Mouse (Mus musculus): ENCODE measurements at regions not wholly inside any gene's neighbourhood (a gene's known extent, or its start where the extent isn't known, plus 50 kb on each side); places are given as distances from the start of the nearest gene placed in this dataset.

DNA sequence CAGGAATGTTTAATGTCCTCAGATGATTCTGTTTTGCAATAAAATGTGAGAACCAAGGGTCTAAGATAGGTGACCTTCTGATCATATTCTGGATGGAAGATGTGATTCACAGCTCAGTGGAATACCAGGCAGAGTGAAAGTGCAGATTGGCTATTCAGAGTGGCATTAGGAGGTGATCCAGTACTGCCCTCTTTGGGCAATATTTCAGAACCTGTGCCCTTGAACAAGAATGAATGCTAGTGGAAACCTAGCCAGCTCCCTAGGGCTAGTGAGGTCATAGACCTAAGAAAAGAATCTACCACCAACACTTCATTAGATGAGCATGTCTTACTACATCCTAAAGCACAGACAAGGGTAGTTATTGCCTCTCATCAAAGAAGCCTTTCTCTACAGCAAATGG is 372.7 kb upstream of the Trib2 start:
- DNase-seq (ENCODE audit: low spot score), result no peak

GRCm38 (mm10) chr12:16185976-16186515 is 369.3 kb upstream of the Trib2 start:
- DNase-seq (ENCODE audit: low spot score), result no peak

DNA sequence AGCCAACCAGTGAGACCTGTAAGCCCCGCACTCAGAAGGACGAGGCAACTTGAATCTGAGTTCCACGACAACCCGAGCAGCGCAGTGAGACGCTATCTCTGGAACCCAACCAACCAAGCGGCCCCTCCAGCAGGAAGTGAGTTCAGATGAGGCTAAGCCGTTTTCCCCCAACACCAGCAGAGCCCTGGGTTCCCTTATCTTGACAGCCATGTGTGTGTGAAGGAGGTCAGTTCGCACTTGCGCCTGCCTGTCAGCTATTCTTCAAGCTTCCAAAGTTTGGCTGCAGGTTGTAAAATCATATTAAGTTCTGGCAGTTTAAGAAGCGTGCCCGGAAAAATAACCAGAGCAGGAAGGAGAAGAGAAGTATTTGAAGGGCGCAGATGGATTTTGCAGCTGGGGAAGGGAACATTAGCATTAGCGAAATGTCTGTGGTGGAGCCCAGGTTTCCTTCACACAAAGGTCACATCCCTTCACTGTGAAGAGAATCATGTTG is 368.8 kb upstream of the Trib2 start:
- DNase-seq (ENCODE audit: low spot score), result peak; percentile 25

DNA sequence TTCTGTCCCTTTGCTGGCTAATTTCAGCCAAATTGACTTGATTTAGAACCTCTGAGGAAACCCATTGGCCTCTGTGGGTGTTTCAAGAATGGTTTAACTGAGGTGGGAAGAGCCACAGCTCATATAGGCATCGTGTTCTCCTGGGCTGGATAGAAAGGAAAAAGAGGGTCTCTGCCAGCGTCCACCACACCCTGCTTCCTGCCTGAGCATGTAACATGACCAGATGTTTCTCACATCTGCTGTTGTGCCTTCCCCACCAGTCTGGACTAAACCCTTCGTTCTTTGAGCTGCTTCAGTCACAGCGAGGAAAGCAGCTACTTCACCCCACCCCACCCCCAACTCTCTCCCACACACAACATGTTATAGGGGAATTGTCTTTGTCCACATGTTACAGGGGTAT is 366.3 kb upstream of the Trib2 start:
- DNase-seq (ENCODE audit: low spot score), result no peak

DNA sequence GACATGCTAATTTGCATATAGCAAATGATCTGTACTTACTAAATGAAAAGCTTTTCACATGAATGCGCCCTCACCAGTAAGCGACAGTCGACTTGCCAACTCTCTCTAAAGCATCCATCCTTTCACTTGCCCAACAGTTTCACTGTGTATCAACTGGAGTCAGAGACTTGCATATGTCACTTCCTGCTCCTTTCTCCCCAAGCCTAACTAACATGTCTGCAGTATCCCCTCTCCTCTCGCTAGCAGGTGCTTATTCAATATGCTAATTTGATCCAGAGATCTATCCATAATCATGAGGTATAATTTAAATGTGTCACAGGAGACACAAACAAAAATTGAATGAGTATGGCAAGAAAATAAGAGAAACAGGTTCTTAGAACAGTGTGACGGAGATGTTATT is 364.9 kb upstream of the Trib2 start:
- no peak for DNase-seq (ENCODE audit: low spot score)

- DNase-seq (ENCODE audit: low spot score), result no peak
These were observed 363.2 kb upstream of the Trib2 start for GRCm38 (mm10) chr12:16179897-16180296.

GRCm38 (mm10) chr12:16176326-16176725 is 359.6 kb upstream of the Trib2 start:
- no peak for DNase-seq (ENCODE audit: low spot score)

GRCm38 (mm10) chr12:16172176-16172575 is 355.5 kb upstream of the Trib2 start:
- no peak for DNase-seq (ENCODE audit: low spot score)

DNA sequence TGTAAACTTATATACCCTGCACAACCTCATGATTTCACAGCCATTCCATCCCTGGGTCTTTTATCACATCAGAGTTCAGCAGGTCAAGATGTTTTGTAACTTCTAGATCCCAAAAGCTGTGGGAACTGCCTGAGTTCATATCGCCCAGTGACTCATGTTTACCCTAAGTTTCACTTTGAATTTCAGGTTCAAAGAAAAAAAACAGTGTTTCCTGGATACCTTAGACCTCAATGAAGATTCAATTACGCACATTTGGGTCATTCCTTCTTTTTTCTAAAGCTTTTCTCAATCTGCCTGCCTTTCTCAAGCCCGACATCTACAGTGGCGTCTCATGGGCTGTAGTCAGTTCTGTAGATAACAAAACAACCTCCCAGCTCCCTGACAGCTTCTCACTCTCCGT is 354.9 kb upstream of the Trib2 start:
- DNase-seq (ENCODE audit: low spot score), result no peak

- no peak for DNase-seq (ENCODE audit: low spot score)
These were observed 353.2 kb upstream of the Trib2 start for GRCm38 (mm10) chr12:16169781-16170535.

GRCm38 (mm10) chr12:16167793-16168343 is 351.1 kb upstream of the Trib2 start:
- DNase-seq (ENCODE audit: low spot score), result no peak

DNA sequence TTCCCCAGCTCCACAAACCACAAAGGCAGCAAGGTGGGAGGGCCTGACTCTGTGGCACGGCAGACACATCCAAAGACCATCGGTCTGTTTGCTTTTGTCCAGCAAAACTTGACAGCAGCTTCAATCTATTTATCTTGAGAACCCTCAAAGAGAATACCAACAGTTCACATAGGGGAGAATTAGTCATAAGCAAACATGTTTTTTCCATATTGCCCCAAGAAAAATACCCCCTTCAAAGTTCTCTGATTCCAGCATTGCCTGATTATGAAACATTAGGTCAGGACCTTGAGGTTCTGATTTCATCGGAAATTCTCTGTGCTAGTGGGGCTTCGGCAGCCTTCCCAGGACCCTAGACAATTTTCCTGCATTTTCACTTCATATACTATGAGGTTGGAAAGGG is 348.4 kb upstream of the Trib2 start:
- no peak for DNase-seq (ENCODE audit: low spot score)

DNA sequence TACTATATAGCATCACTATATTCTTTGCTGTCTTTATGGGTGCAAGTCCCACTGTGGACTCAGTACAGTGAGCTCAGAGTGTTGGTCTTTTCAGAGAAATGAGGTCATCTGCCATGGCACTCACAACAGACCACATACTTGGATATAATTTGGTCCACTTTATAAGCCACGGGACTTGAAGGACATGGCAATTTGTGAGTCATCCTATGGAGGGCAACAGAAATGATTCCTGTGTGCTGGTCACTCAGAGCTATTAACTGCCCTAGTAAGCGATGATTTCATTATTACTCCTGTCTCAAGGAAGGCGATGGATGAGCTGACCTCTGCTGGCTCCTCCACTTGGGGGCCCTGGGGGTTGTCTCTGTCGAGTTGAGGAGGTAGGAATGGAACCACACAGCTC is 345.2 kb upstream of the Trib2 start:
- no peak for DNase-seq (ENCODE audit: low spot score)

- no peak for DNase-seq (ENCODE audit: low spot score)
These were observed 341.2 kb upstream of the Trib2 start for GRCm38 (mm10) chr12:16157896-16158295.

GRCm38 (mm10) chr12:16155791-16156558 is 339.3 kb upstream of the Trib2 start:
- DNase-seq (ENCODE audit: low spot score), result no peak

- DNase-seq (ENCODE audit: low spot score), result no peak
These were observed 337.5 kb upstream of the Trib2 start for GRCm38 (mm10) chr12:16154256-16154655.

- no peak for DNase-seq (ENCODE audit: low spot score)
These were observed 335.4 kb upstream of the Trib2 start for GRCm38 (mm10) chr12:16152108-16152507.

DNA sequence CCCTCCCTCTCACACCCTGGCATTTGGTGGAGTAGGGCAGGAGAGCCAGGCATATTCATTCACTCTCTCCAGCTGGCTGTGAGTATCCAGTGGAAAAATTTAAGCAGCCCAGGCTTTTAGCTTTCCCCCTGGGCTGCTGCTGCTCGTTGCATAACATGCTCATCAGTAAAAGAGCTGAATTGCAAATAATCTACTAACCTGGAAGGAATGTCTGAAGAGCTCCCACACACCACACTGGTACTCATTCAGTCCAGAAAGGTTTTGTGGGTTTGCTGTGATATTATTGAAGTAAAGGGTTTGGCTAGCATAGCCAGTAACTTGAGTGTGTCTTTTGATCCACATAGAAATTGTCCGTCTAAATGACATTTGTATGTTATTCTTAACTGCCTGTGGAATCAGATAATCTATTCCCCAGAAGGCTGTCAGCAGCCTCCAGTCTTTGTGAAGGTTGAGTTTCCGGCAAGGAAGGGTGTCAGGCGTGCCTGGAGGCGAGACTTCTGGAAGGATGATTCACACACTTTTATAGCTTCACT is 334.5 kb upstream of the Trib2 start:
- DNase-seq (ENCODE audit: low spot score), result no peak

DNA sequence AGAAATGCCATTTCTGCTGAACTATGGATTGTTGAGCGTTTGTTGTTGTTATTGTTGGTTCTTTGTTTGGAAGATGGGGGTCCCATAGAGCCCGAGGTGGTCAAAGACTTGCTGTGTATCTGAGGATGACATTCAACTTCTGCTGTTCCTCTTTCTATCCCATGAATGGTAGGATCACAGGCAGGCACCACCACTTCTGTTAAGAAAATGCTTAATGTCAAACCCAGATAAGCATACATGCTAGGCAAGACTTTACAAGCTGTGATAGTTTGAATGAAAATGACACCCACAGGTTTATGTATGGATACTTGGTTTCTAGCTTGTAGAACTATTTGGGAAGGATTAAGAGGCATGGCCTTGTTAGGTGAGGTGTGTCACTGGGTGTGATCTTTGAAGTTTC is 330.2 kb upstream of the Trib2 start:
- no peak for DNase-seq (ENCODE audit: low spot score)

DNA sequence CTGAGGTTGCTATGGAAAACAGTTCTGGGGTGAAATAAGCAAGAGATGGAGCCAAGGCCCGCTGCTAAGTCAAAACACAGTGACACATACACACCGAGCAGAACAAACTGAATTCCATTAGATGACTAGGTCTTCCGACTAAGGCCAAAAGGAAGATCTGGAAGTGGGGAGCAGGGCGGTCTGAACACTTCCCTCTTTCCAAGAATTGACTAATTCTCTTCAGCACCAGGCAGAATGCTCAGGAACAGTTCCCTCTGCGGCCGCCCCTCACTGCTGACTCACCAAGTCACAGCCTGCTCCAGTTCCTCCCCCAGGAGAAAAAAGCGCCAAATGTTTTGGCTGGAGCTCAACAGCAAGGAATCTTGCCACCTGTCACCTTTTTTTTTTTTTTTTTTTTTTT is 328.9 kb upstream of the Trib2 start:
- DNase-seq (ENCODE audit: low spot score), result no peak

GRCm38 (mm10) chr12:16141193-16141592 is 324.5 kb upstream of the Trib2 start:
- DNase-seq (ENCODE audit: low spot score), result no peak

DNA sequence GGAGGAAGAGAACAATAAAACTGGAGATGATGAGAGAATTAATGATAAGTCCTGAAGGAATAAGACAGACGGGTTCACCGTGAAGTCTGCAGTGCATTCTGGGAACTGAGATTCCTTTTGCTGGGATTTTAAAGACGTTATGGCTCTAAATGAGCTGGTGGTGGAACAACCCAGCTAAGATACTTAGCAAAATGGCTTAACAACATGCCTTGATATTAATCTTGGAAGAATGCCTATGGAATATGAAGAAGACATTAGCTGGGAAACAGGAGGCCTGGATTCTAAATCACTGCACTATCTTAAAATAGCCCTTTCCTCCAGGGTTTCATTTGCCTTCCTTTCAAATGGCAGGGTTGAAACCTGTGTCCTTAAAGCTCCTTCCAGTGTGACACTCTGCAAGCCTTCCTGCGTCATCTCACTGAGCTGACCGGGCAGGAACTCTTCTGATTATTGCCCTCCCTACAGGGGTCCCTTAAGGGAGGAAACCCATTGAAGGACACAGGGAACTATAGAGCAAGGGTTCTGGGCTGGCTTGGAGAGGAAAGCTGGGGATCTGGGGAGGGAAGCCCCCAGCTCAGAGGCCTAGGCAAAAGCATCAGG is 323.9 kb upstream of the Trib2 start:
- no peak for DNase-seq (ENCODE audit: low spot score)

Data from yolk sac, embryonic 10.5 days (tissue).